Mouse (Mus musculus) CH12.LX (cell line): ENCODE data around the gene Pxk.

ENCODE experiments used
- CTCF ChIP-seq, 2 experiments: IDR thresholded peaks in 1 of 2; conservative IDR thresholded peaks in 1 of 2; 2 replicates each; pipeline ENCODE4 v1.5.1; 2011 to 2012; ENCODE audit warnings: low read depth in 2 of 2, low read length in 2 of 2, improper control_type of control experiment in 1 of 2, inconsistent platforms in 1 of 2, mild to moderate bottlenecking in 1 of 2, moderate library complexity in 1 of 2
- IRF4 ChIP-seq: IDR thresholded peaks from 2 replicates; pipeline ENCODE4 v1.6.1; 2014; ENCODE audit warnings: low read depth, mild to moderate bottlenecking, inconsistent platforms, low read length, improper control_type of control experiment
- JUN ChIP-seq: IDR thresholded peaks from 2 replicates; pipeline ENCODE4 v1.6.1; 2011; ENCODE audit warnings: low read depth, mild to moderate bottlenecking, low read length, improper control_type of control experiment, moderate library complexity; ENCODE audit not compliant: insufficient read depth
- MAX ChIP-seq: IDR thresholded peaks from 2 replicates; pipeline ENCODE4 v1.6.1; 2011; ENCODE audit warnings: low read length, improper control_type of control experiment
- MAZ ChIP-seq: IDR thresholded peaks from 2 replicates; pipeline ENCODE4 v1.6.1; 2012; ENCODE audit warnings: low read depth, mild to moderate bottlenecking, inconsistent platforms, low read length, improper control_type of control experiment, moderate library complexity
- POLR2A ChIP-seq: IDR thresholded peaks from 2 replicates; pipeline ENCODE4 v1.6.1; 2011; ENCODE audit warnings: low read depth, mild to moderate bottlenecking, improper control_type of control experiment, low read length
- TBP ChIP-seq: conservative IDR thresholded peaks from 2 replicates; pipeline ENCODE4 v1.6.1; 2011; ENCODE audit warnings: low read depth, low read length, improper control_type of control experiment
- ZC3H11A ChIP-seq: IDR thresholded peaks from 2 replicates; pipeline ENCODE4 v1.6.1; 2012; ENCODE audit warnings: low read depth, mild to moderate bottlenecking, inconsistent platforms, low read length, improper control_type of control experiment
- ZNF384 ChIP-seq: IDR thresholded peaks from 2 replicates; pipeline ENCODE4 v1.6.1; 2012; ENCODE audit warnings: low read depth, low read length, improper control_type of control experiment, inconsistent platforms

DNA sequence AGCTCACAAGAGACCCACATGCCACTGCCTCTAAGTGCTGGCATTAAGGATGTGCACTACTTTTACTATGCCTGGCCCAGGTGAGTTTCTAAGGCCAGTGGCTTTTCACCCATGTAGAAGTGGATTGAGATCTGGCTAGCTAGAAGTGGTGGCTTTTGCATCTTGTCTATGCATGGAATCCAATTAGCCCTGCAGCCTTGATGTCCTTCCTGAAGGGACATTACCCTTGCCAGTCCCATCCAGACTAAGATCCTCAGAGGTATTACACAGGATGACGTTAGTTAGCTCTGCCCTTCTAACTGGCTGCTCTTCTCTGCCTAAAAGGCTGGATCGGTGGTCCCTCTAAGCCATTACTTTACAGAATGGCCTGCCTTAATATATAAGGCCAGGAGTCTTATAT lies 115.0 kb downstream of the Pxk start:
- TF ChIP-seq CTCF (conservative IDR thresholded peaks at IDR 0.05 in 1 of 2, IDR thresholded peaks at IDR 0.05 in 1 of 2; ENCODE audit: low read depth in 2 of 2, low read length in 2 of 2) (no peak), POLR2A (no peak), MAX (no peak), ZNF384 (no peak), ZC3H11A (no peak), IRF4 (no peak), TBP (no peak), MAZ (no peak), JUN (no peak)
